Mouse (Mus musculus) layer of hippocampus, adult 2 months (tissue): ENCODE data around the gene Fryl. TPM values are rescaled to one million over a fixed set of nuclear protein-coding genes. Genes with fewer than 3 reads are reported as not detected.

Source experiments
- DNase-seq, 2 experiments: peaks; one replicate each; pipeline ENCODE4 v3.0.0; 2022; ENCODE audit warnings: low spot score in 2 of 2
- H3K27ac ChIP-seq: fragments of 200-600 bp; 2 replicates; pipeline ENCODE4 v1.8.1; 2022
- H3K4me3 ChIP-seq: fragments of 200-600 bp; 2 replicates; pipeline ENCODE4 v1.8.1; 2022; ENCODE audit warnings: mild to moderate bottlenecking
- CTCF ChIP-seq: fragments of 200-600 bp; conservative IDR thresholded peaks from 2 replicates; pipeline ENCODE4 v1.8.1; 2022; ENCODE audit warnings: antibody characterized with exemption, mild to moderate bottlenecking, moderate library complexity
- total RNA-seq, 2 experiments: library from RNA; stranded (reverse); gene quantifications; 2 replicates each; pipeline ENCODE4 v1.2.3; 2021

Gene Fryl
- total RNA-seq, 2 experiments from 2014 or later = 66.0 to 81.4 TPM

- H3K27ac ChIP-seq = peak overlapping the region; percentile 59; the same call in 1 of the 2 replicates
- no peak for DNase-seq
- TF ChIP-seq CTCF = no peak
- no peak overlapping the region for H3K4me3 ChIP-seq
Observed at GRCm38 (mm10) chr5:73249341-73249740, 7.1 kb downstream of the Fryl start.

GRCm38 (mm10) chr5:73248211-73248610, 8.2 kb downstream of the Fryl start:
- no peak overlapping the region for H3K4me3 ChIP-seq
- H3K27ac ChIP-seq = peak overlapping the region; percentile 59; the same call in 1 of the 2 replicates
- no peak for TF ChIP-seq CTCF
- no peak for DNase-seq

DNA sequence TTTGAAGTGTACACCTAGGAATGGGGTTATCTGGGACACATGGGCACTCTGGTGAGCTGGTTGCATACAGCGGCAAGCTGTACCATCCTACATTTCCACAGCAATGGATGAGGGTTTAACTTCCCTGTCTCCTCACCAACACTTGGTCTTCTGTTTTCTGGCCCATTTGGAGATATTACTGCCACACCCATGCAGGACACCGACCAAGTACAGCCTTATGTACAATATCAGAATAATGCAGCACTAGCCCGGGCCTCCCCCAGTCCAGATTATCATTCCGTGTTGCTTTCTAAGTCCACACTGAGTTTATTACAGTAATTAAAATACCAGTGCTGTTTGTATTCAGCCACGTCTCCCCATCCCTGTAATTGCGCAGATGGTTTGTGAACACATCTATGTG, 10.0 kb downstream of the Fryl start:
- no peak for DNase-seq
- H3K4me3 ChIP-seq = no peak overlapping the region
- no peak overlapping the region for H3K27ac ChIP-seq
- TF ChIP-seq CTCF = no peak

GRCm38 (mm10) chr5:73244403-73244802, 12.0 kb downstream of the Fryl start:
- no peak overlapping the region for H3K27ac ChIP-seq
- no peak overlapping the region for H3K4me3 ChIP-seq
- no peak for TF ChIP-seq CTCF
- DNase-seq = no peak

DNA sequence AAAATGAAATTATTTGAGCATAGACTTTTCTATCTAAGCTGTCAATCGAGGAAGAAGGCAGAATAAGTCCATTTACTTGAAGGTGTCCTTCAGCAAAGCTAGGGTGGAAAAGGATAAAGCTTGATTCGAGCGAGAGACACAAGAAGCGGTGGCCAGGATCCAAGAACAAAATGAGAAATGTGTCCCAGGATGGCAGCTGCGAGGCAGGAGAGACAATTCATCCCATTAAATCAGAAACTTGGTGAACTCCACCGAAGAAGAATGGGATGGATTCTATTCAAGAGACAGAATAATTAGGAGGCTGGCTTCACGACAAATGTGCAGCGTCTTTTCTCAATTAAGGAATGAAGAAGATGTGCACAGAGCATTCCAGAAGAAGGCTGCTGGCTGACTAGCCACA, 14.5 kb downstream of the Fryl start:
- peak overlapping the region; percentile 36; the same call in 1 of the 2 replicates for H3K27ac ChIP-seq
- peak in 1 of 2 experiments; percentile 22 for DNase-seq
- TF ChIP-seq CTCF = no peak
- H3K4me3 ChIP-seq = no peak overlapping the region

DNA sequence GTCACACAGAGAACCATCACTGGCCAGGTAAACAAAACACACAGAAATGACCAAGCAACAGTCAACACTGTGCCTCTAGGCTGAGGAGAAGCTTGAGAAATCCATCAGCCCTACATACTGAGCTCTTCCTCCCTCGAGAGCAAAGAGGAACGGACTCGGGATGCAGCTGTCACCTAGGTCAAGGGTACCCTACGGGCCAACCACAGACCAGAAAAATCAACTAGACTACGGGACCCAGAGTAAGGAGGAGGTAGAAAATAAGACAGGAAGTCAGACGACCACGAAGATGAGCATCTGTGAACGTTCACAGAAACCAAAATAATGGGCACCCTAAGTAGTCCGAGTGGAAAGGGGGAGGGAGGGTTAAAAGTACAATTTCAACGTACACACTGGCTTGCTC, 15.1 kb downstream of the Fryl start:
- no peak overlapping the region for H3K4me3 ChIP-seq
- no peak for TF ChIP-seq CTCF
- peak overlapping the region; percentile 36; the same call in 1 of the 2 replicates for H3K27ac ChIP-seq
- no peak for DNase-seq

GRCm38 (mm10) chr5:73240391-73240790, 16.0 kb downstream of the Fryl start:
- Histone ChIP-seq H3K27ac (no peak overlapping the region), H3K4me3 (no peak overlapping the region)
- no peak for DNase-seq
- TF ChIP-seq CTCF = no peak

- no peak for TF ChIP-seq CTCF
- no peak overlapping the region for H3K4me3 ChIP-seq
- no peak for DNase-seq
- peak overlapping the region; percentile 23; the same call in 1 of the 2 replicates for H3K27ac ChIP-seq
Observed at GRCm38 (mm10) chr5:73236894-73237334, 19.5 kb downstream of the Fryl start.

GRCm38 (mm10) chr5:73235201-73235600, 21.2 kb downstream of the Fryl start:
- Histone ChIP-seq H3K4me3 (no peak overlapping the region), H3K27ac (no peak overlapping the region)
- DNase-seq = no peak
- no peak for TF ChIP-seq CTCF

DNA sequence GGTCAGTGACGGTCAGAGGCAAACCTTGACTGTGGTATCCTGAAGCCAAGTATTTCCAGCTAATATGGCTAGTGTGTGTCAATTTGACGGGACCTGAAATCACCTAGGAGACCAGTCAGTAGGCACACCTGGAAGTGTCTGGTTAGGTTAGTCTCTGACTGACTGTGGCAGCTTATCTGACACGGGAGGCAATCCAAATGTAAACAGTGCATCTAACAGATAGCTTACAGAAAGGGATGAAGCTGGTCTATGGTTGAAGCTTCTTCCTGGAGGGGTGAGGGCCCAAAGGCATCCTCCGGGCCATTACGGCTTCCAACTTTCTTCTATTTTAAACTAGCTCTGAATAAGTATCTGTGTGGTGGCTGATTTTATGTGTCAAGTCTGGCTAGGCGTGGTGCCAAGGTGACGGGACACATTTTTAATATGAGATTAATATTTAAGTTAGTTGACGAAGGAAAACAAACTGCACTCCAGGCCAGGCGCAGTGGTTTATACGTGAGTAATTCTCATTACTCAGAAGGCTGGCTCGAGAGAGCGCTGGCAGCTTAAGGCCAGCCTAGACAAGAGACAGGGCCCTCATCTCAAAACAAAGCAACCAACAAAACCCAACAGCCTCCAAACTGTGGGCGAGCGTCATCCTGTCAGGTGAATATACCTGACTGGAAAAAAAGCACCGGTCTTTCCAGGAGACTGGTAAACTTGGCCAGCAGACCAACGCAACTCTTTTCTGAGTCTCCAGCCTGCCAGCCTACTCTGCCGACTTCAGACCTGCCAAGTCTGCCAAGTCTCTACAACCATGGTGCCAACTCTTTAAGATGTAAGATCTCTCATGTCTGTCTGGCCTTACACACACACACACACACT, 23.2 kb downstream of the Fryl start:
- Histone ChIP-seq H3K27ac (no peak overlapping the region), H3K4me3 (no peak overlapping the region)
- no peak for TF ChIP-seq CTCF

GRCm38 (mm10) chr5:73232267-73232666, 24.2 kb downstream of the Fryl start:
- H3K27ac ChIP-seq = no peak overlapping the region
- no peak for DNase-seq

More for the DNA sequence above, 23.2 kb downstream of the Fryl start:
- no peak for DNase-seq

GRCm38 (mm10) chr5:73231835-73232234, 24.6 kb downstream of the Fryl start:
- DNase-seq = no peak
- no peak for TF ChIP-seq CTCF
- Histone ChIP-seq H3K4me3 (no peak overlapping the region), H3K27ac (no peak overlapping the region)

More at GRCm38 (mm10) chr5:73232267-73232666, 24.2 kb downstream of the Fryl start:
- no peak overlapping the region for H3K4me3 ChIP-seq
- no peak for TF ChIP-seq CTCF

DNA sequence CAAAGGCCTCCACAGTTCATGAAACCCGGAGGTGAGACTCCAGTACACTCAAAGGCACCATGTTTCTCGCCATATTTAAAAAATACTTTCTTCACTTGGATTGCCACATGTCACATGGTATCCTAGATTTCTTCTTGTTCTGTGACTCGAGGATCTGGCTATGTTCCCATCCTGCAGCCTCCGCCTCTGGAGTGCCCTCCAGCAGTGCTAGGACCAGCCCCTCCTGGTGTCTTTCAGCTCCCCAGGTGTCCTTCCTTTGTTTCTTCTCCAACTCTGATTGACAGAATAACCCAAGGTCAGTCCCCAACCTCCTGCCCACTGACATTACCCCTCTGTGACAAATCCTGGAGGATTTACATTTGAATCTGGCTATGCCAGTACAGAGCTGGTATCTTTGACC, 26.2 kb downstream of the Fryl start:
- no peak for TF ChIP-seq CTCF
- Histone ChIP-seq H3K4me3 (no peak overlapping the region), H3K27ac (0 out of 2 replicates have a peak overlapping the region, but pooled peaks have one; percentile 28)
- DNase-seq = no peak

GRCm38 (mm10) chr5:73229467-73229866, 27.0 kb downstream of the Fryl start:
- TF ChIP-seq CTCF = no peak
- Histone ChIP-seq H3K27ac (0 out of 2 replicates have a peak overlapping the region, but pooled peaks have one; percentile 28), H3K4me3 (no peak overlapping the region)
- DNase-seq = no peak
